Mouse (Mus musculus) hindbrain, embryonic 11.5 days (tissue): Measurements from ENCODE around the gene Cds1. TPM values are rescaled to one million over a fixed set of nuclear protein-coding genes. Genes with fewer than 3 reads are reported as not detected.

Experiments used
- ATAC-seq: fragments of 200-750 bp; cut with Nextera tagmentation; 2 replicates; pipeline ENCODE4 v1.8.0; 2017; ENCODE audit warnings: mild to moderate bottlenecking, moderate TSS enrichment, moderate library complexity; ENCODE audit not compliant: low FRiP score
- DNase-seq: peaks from one replicate; pipeline ENCODE4 v3.0.0-alpha.2; 2015; ENCODE audit warnings: low spot score
- H3K27ac ChIP-seq: fragments of 300-500 bp; sonication (generic); 2 replicates; pipeline ENCODE4 v1.5.1; 2014; ENCODE audit warnings: mild to moderate bottlenecking, low read depth, low read length
- H3K27me3 ChIP-seq: fragments of 300-500 bp; sonication (generic); 2 replicates; pipeline ENCODE4 v1.6.1; 2014; ENCODE audit warnings: mild to moderate bottlenecking, low read length, moderate library complexity, mixed read lengths; ENCODE audit not compliant: control insufficient read depth, insufficient read depth
- H3K36me3 ChIP-seq: fragments of 300-500 bp; sonication (generic); 2 replicates; pipeline ENCODE4 v1.6.1; 2014; ENCODE audit warnings: mild to moderate bottlenecking, low read length, moderate library complexity, mixed read lengths; ENCODE audit not compliant: control insufficient read depth, insufficient read depth
- H3K4me1 ChIP-seq: fragments of 300-500 bp; sonication (generic); replicated peaks from 2 replicates; pipeline ENCODE4 v1.6.1; 2014; ENCODE audit warnings: low read length, mixed read lengths; ENCODE audit not compliant: control insufficient read depth, insufficient read depth
- H3K4me2 ChIP-seq: fragments of 300-500 bp; sonication (generic); replicated peaks from 2 replicates; pipeline ENCODE4 v1.6.1; 2014; ENCODE audit warnings: mild to moderate bottlenecking, low read depth, low read length
- H3K4me3 ChIP-seq: fragments of 300-500 bp; sonication (generic); 2 replicates; pipeline ENCODE4 v1.5.1; 2014; ENCODE audit warnings: low read depth, low read length
- H3K9ac ChIP-seq: fragments of 300-500 bp; sonication (generic); 2 replicates; pipeline ENCODE4 v1.6.1; 2014; ENCODE audit warnings: low read depth, low read length
- H3K9me3 ChIP-seq: fragments of 300-500 bp; sonication (generic); 2 replicates; pipeline ENCODE4 v1.6.1; 2016; ENCODE audit warnings: low read length; ENCODE audit not compliant: control insufficient read depth
- WGBS: fragments of 180-500 bp; shearing (Covaris S2); extraction: QIAGEN DNeasy Blood & Tissue Kit; methylation state at CpG from one replicate; pipeline ENCODE4 v1.1.7; 2014; 5-methylcytosine and 5-hydroxymethylcytosine counted together
- polyA plus RNA-seq: library from polyadenylated mRNA; unstranded; fragments of >200 nt; fragmentation: Nextera tagmentation; extraction: Ambion mirVana; gene quantifications from 2 replicates; pipeline ENCODE4 v1.2.1, GENCODE M21; 2014

Cds1 gene
- polyA plus RNA-seq, 1 experiment from 2014 or later: 2.2 TPM

DNA sequence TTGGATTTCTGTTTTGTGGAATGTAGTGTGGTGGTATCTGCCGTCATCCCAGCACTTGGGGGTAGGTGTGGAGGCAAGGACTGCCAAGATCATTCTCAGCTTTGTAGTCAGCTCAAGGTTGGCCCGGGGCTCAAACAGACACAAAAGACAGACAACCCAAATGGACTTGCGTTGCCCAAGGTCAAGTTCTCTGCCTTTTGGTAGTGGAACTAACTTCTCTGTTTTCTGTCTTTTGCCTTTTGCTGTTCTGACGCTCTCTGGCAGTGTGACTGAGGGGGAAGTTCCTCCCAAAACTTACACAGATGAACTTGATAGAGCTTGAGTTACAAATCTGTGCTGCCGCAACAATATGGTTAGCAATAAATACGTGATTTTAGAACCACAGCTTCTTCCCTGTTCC is 1.3 kb downstream of the Cds1 start:
- ATAC-seq: no peak
- no peaks in the 10 kb centered on the region for H3K36me3 ChIP-seq
- peak; percentile 42 for DNase-seq
- H3K4me1 ChIP-seq: no peaks in the 10 kb centered on the region
- H3K4me3 ChIP-seq: no peak overlapping the region
- 42% methylated on average over 6 of the region's 6 CpGs for WGBS
- no peak overlapping the region for H3K4me2 ChIP-seq
- H3K9me3 ChIP-seq: no peaks in the 10 kb centered on the region
- peaks cover 47% of the 10 kb centered on the region for H3K27me3 ChIP-seq
- H3K27ac ChIP-seq: no peak overlapping the region
- H3K9ac ChIP-seq: no peak overlapping the region

DNA sequence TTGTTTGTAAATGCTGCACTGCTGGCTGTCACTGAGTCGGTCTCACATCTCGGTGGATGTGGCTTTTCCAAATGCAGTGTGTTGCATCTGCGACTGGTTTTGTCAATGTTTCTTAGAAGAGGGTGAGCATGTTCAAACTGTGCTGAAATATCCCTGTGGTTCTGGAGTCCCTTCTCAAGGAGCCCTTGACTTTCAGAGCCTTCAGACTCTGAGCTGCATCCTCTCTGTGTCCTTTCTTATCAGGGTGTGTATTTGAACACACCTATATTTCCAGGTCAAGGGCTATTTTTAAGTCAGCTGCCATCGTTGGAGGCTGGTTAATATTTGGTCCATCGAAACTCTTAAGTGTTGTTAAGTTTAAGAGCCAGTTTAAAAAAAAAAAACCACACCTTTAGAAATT is 2.2 kb downstream of the Cds1 start:
- no peak overlapping the region for H3K9ac ChIP-seq
- no peak for ATAC-seq
- DNase-seq: no peak
- no peaks in the 10 kb centered on the region for H3K36me3 ChIP-seq
- peaks cover 47% of the 10 kb centered on the region for H3K27me3 ChIP-seq
- whole genome bisulfite sequencing: 72% methylated on average over 5 of the region's 5 CpGs
- no peak overlapping the region for H3K4me3 ChIP-seq
- no peaks in the 10 kb centered on the region for H3K9me3 ChIP-seq
- H3K4me2 ChIP-seq: no peak overlapping the region
- no peaks in the 10 kb centered on the region for H3K4me1 ChIP-seq
- H3K27ac ChIP-seq: no peak overlapping the region

DNA sequence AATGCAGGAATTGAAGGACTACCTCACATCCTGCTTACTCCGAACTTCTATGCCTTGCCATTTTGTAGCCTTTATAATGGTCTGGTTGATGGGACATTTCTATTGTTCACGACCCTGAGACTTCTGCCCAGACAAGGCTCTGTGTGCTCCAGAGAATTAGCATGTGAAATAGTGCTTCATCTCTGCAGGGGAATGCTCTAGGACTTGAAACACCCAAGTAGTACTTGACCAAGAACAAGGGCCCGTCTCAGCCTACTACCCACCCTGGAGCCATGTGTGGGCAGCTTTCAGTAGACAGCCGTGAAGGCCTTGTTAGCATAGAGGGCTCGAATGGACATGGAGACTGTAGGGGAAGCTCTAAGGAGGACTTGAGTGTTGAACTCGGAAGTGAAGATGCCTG is 2.6 kb downstream of the Cds1 start:
- peaks cover 45% of the 10 kb centered on the region for H3K27me3 ChIP-seq
- DNase-seq (no peak), ATAC-seq (no peak)
- no peaks in the 10 kb centered on the region for H3K4me1 ChIP-seq
- no peak overlapping the region for H3K4me2 ChIP-seq
- H3K27ac ChIP-seq: no peak overlapping the region
- no peaks in the 10 kb centered on the region for H3K36me3 ChIP-seq
- WGBS: 73% methylated on average over 6 of the region's 6 CpGs
- H3K9me3 ChIP-seq: no peaks in the 10 kb centered on the region
- no peak overlapping the region for H3K9ac ChIP-seq
- H3K4me3 ChIP-seq: no peak overlapping the region

DNA sequence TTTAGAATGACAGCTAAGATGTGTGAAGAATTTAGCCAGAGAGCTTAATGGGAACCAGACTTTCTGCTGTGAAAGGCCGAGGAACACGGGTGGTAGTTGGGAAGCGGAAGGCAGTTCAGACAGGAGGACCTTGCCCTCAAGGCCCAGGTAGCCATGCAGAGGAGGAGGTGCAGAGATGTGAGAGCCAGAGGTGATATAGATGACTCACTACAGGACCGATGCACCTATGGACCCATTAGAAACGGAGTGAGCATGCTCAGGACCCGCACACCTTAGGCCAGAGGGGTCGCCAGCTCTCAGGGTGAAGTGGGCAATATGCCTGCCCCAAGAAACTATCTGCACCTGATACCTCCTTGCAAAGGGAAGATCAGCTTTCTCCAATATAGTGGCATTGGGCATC is 3.6 kb downstream of the Cds1 start:
- Histone ChIP-seq H3K9me3 (no peaks in the 10 kb centered on the region), H3K36me3 (no peaks in the 10 kb centered on the region)
- no peak for ATAC-seq

DNA sequence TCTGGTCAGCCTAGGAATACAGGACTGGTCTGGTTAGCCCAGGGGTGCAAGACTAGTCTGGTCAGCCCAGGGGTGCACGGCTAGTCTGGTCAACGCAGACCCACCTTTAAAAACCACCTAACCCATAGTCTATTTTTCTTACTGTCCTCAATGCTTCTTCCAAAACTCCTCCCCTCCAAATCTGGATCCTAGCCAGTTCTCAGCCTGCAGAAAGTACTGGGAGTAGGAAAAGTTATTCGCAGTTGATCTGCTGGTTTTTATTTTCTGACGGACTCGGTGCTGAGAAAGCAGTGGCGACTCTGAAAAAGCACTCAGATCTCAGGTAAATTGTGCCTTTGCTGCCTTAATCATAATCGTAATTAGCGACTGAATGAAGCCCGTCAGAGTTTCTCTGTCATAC is 7.7 kb downstream of the Cds1 start:
- Histone ChIP-seq H3K9ac (no peak overlapping the region), H3K36me3 (no peaks in the 10 kb centered on the region), H3K27me3 (peaks cover 2% of the 10 kb centered on the region), H3K27ac (no peak overlapping the region), H3K9me3 (no peaks in the 10 kb centered on the region), H3K4me2 (no peak overlapping the region), H3K4me3 (no peak overlapping the region), H3K4me1 (no peaks in the 10 kb centered on the region)
- 91% methylated on average over 9 of the region's 9 CpGs for WGBS
- no peak for ATAC-seq
- no peak for DNase-seq

More for the DNA sequence above, 3.6 kb downstream of the Cds1 start:
- H3K4me1 ChIP-seq: no peaks in the 10 kb centered on the region
- 82% methylated on average over 7 of the region's 7 CpGs for WGBS
- H3K27ac ChIP-seq: no peak overlapping the region
- DNase-seq: no peak
- no peak overlapping the region for H3K4me3 ChIP-seq
- no peak overlapping the region for H3K9ac ChIP-seq
- peaks cover 41% of the 10 kb centered on the region for H3K27me3 ChIP-seq
- no peak overlapping the region for H3K4me2 ChIP-seq

DNA sequence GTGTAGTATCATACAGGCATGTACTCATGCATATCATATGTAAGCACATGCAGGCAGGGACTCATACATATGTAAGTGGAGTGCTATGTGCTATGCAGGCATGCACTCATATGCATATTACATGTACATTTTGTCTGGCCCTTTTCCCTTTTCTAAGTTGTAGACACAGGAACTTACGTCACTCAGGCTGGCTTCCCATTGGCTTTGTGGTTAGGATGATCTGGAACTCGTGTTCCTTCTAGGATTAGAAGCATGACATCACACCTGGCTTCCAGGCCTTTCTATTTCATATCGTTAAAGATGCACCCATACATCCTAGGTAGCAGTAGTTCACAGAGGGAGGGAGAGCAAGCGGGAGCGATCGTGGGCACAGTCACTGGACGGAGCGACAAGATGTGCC is 10.3 kb downstream of the Cds1 start:
- H3K4me3 ChIP-seq: no peak overlapping the region
- 86% methylated on average over 8 of the region's 8 CpGs for WGBS
- ATAC-seq: no peak

DNA sequence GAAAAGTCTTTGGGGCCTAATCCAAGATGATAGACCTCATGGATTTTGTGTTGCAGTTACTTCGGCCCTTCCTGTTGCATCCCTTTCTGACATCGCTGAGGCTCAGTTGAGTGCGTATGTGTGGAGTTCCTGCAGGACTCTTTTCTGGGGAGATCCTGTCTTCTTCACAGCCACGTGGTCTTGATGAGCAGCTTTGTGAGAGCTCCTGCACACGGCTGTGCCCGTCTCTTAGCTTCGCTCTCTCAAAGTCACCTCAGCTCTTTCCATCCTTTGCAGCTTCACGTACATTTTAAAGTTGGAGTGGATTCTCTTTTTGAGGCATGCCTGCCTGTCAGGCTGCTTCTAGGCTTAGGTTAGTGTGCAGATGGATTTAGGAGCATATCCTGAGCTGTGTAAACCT is 11.6 kb downstream of the Cds1 start:
- no peak for DNase-seq
- 92% methylated on average over 8 of the region's 8 CpGs for WGBS
- H3K4me3 ChIP-seq: no peak overlapping the region
- H3K27ac ChIP-seq: no peak overlapping the region
- H3K27me3 ChIP-seq: no peaks in the 10 kb centered on the region
- H3K9me3 ChIP-seq: no peaks in the 10 kb centered on the region
- no peak overlapping the region for H3K9ac ChIP-seq
- no peaks in the 10 kb centered on the region for H3K4me1 ChIP-seq
- no peaks in the 10 kb centered on the region for H3K36me3 ChIP-seq
- no peak for ATAC-seq
- H3K4me2 ChIP-seq: no peak overlapping the region

More for the DNA sequence above, 10.3 kb downstream of the Cds1 start:
- Histone ChIP-seq H3K9me3 (no peaks in the 10 kb centered on the region), H3K9ac (no peak overlapping the region), H3K4me1 (no peaks in the 10 kb centered on the region), H3K27ac (no peak overlapping the region), H3K4me2 (no peak overlapping the region), H3K27me3 (no peaks in the 10 kb centered on the region), H3K36me3 (no peaks in the 10 kb centered on the region)
- DNase-seq: no peak

DNA sequence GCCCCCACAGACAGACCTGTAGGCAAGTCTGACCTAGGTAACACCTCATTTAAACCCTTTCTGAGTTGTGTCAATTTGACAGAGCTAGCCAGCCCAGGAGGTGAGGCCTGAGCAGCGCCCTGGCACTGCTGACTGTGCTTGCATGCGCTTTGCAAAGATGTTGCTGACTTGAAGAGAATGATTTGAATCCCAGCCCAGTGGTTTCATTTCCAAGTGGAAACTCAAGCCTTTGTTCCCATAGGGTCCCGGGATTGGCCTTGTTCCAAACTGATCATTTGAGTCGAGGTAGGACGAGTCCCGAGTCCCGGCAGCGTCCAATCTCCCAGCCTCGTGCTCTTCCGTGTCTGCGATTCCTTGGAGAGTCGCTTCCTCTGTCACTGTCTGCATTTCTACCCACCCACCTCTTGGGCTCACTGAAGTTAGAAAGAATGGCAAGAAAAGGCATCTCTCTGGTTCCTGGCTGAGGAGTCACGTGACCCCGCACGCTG is 14.5 kb downstream of the Cds1 start:
- DNase-seq (no peak), ATAC-seq (no peak)
- no peaks in the 10 kb centered on the region for H3K4me1 ChIP-seq
- H3K4me2 ChIP-seq: no peak overlapping the region
- H3K9ac ChIP-seq: no peak overlapping the region
- no peaks in the 10 kb centered on the region for H3K9me3 ChIP-seq
- no peaks in the 10 kb centered on the region for H3K36me3 ChIP-seq
- no peak overlapping the region for H3K27ac ChIP-seq
- H3K4me3 ChIP-seq: no peak overlapping the region
- 86% methylated on average over 15 of the region's 15 CpGs for WGBS
- no peaks in the 10 kb centered on the region for H3K27me3 ChIP-seq

DNA sequence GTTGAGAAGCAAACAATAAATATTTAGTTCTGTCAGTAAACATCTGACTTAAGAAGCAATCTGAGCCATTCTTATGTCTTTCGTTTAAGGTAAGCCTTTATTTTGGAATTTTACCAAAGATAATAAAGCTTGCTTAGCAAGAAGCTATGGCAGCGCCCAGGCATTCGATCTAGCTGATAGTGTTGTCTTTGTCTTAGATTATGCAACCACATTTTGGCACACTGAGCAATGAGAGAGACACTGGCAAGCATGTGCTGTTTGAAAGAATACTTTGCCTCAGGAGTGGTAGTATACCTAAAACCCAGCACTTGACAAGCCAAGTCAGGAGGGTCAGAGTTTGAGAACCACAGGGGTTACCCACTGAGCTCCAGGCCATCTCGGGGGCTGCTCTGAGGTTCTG is 16.0 kb downstream of the Cds1 start:
- no peaks in the 10 kb centered on the region for H3K9me3 ChIP-seq
- ATAC-seq (no peak), DNase-seq (no peak)
- H3K4me1 ChIP-seq: no peaks in the 10 kb centered on the region
- no peak overlapping the region for H3K4me3 ChIP-seq
- H3K27me3 ChIP-seq: no peaks in the 10 kb centered on the region
- H3K36me3 ChIP-seq: no peaks in the 10 kb centered on the region
- H3K4me2 ChIP-seq: no peak overlapping the region
- 94% methylated on average over 4 of the region's 4 CpGs for WGBS
- no peak overlapping the region for H3K9ac ChIP-seq
- no peak overlapping the region for H3K27ac ChIP-seq
